Mouse (Mus musculus) adrenal gland, adult (tissue): Measurements from ENCODE around the gene Fabp6.

Source experiments
- DNase-seq, 2 experiments: peaks; one replicate each; pipeline ENCODE4 v3.0.0; 2022 to 2023; ENCODE audit warnings: low spot score in 1 of 2; ENCODE audit not compliant: inconsistent age in 2 of 2

Fabp6 gene

GRCm38 (mm10) chr11:43548657-43549435 is 52.5 kb downstream of the Fabp6 start:
- DNase-seq = peak in 1 of 2 experiments; percentile 68

- DNase-seq = peak; percentile 73 to 87
These were observed 53.2 kb downstream of the Fabp6 start for GRCm38 (mm10) chr11:43548148-43548547.

- no peak for DNase-seq
These were observed 54.7 kb downstream of the Fabp6 start for GRCm38 (mm10) chr11:43546678-43547077.
